Mouse (Mus musculus) adrenal gland, postnatal 14 days (tissue): ENCODE data around the gene Ints2. TPM values are rescaled to one million over a fixed set of nuclear protein-coding genes. Genes with fewer than 3 reads are reported as not detected.

Experiments
- DNase-seq: peaks from one replicate; pipeline ENCODE4 v3.0.0; 2021; ENCODE audit warnings: mixed read lengths
- total RNA-seq: library from RNA; stranded (reverse); gene quantifications from 2 replicates; pipeline ENCODE4 v1.2.3, GENCODE M21; 2021

Gene Ints2
- total RNA-seq, 1 experiment from 2014 or later, result 18.3 TPM

GRCm38 (mm10) chr11:86174173-86174572 lies 83.2 kb downstream of the Ints2 start:
- peak; percentile 75 for DNase-seq

DNA sequence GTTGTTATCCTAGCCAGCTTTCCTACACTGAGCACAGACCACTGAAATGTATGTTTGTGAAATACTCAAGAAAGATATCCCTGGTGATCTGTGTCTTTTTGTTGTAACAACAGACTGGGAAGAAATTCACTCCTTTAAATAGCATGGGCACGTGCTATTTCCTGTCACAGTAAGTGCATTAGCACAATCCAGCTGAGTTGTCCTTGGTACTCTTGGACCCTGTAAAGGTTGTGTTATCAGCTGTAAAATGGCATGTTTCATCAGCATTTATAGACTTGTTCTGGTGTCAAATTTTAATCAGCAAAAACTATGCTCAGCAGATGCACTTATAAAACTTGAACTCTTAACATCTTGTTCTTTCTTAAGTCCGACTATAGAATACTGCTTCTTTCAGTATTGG lies 86.6 kb downstream of the Ints2 start:
- no peak for DNase-seq

Other genes with a start within 250 kb of the Ints2 start
- 3.1 and 3.9 TPM in 2 replicates for gene Brip1, start 56.4 kb downstream of the Ints2 start, total RNA-seq
- gene Med13, start 100.0 kb upstream of the Ints2 start, total RNA-seq, result 50.0 and 52.0 TPM in 2 replicates
- 32.6 and 38.1 TPM in 2 replicates for gene Rnft1, start 227.1 kb upstream of the Ints2 start, total RNA-seq